Mouse (Mus musculus) lung, adult 2 months (tissue): ENCODE data around the gene Kti12.

ENCODE experiments used
- CTCF ChIP-seq: fragments of 200-500 bp; IDR thresholded peaks from 2 replicates; pipeline ENCODE4 v1.5.1; 2011; ENCODE audit warnings: mild to moderate bottlenecking, low read length, control low read depth; ENCODE audit not compliant: insufficient read depth
- POLR2A ChIP-seq: fragments of 200-500 bp; IDR thresholded peaks from 2 replicates; pipeline ENCODE4 v1.6.1; 2011; ENCODE audit warnings: low read depth, mild to moderate bottlenecking, control low read depth, low read length, borderline replicate concordance; ENCODE audit errors: extremely low read depth

GRCm38 (mm10) chr4:108873746-108874145, 26.2 kb downstream of the Kti12 start:
- TF ChIP-seq POLR2A = no peak
- TF ChIP-seq CTCF = no peak
